Mouse (Mus musculus) layer of hippocampus, adult 8-10 months (tissue): Measurements from ENCODE around the gene Kpna7. TPM values are rescaled to one million over a fixed set of nuclear protein-coding genes. Genes with fewer than 3 reads are reported as not detected.
"Not testable (repeated sequence)": the region's sequence is repeated elsewhere in the genome, so short reads cannot be mapped to it uniquely, and the experiment has no call there.

Experiments used
- DNase-seq, 2 experiments: peaks; one replicate each; pipeline ENCODE4 v3.0.0; 2022; ENCODE audit warnings: low spot score in 2 of 2
- total RNA-seq, 4 experiments: library from RNA; stranded (reverse); gene quantifications; 2 replicates each; pipeline ENCODE4 v1.2.4; 2022

Kpna7 gene
- total RNA-seq = not detected

- peak; percentile 79 to 85 for DNase-seq
Measured at GRCm38 (mm10) chr5:145083632-145084451, at the start of gene Kpna7, which contains the start of gene Arpc1a. Gene Kpna7, minus strand, starts transcription at chr5:145084030. Gene Arpc1a, plus strand, starts transcription at chr5:145083830.

DNA sequence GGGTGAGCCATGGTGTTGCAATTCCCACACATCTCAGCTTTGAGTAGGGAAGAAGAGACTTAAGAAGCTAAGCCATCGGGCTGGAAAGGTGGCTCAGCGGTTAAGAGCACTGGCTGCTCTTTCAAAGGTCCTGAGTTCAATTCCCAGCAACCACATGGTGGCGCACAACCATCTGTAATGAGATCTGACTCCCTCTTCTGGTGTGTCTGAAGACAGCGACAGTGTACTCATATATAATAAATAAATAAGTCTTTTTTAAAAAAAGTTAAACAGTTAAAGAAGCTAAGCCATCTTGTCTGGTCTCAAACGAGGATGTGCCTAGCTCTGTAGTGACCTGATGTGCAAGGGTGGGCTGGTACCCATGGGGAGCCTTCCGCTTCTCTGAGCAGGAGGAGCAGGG, 49.4 kb upstream of the Kpna7 start:
- not testable (repeated sequence) for DNase-seq

- no peak for DNase-seq
Measured at GRCm38 (mm10) chr5:145130995-145131394, 47.2 kb upstream of the Kpna7 start.

- peak; percentile 60 to 75 for DNase-seq
Measured at GRCm38 (mm10) chr5:145130191-145130590, 46.4 kb upstream of the Kpna7 start.

- DNase-seq = not testable (repeated sequence)
Measured at GRCm38 (mm10) chr5:145129773-145130172, 45.9 kb upstream of the Kpna7 start.

DNA sequence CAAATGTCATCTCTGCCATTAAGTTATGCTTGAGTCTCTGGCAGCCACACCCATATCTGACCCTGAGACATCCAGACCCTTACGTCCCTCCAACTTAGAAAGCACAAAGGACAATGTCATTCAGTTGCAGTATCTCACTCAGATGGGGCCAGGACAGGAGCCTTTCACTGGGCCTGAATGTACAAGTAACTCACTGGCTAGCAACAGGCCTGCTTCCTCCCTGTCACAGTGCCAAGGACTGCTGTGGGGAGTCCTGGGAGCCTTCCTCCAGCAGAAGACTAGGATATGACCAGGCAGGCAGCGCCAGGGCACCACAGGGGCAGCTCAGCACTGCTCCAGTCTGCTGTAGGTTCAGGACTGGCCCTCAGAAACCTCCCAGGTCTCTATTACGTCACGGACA, 45.3 kb upstream of the Kpna7 start:
- DNase-seq = no peak

DNA sequence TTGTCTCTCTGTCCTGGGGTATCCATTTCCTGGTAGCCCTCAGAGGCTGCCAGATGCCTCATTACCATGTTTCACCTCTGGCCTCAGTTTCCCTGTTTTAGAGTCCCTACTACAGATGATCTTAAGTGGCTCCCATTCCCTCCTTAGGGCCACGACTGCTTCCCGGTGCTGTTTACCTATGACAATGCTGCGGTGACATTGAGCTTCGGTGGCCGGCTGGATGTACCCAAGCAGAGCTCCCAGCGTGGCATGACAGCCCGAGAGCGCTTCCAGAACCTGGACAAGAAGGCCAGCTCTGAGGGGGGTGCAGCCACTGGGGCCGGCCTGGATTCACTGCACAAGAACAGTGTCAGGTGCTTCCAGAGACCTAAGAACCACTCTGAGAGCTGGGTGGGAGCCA, 42.8 kb upstream of the Kpna7 start:
- DNase-seq = no peak

- no peak for DNase-seq
Measured at GRCm38 (mm10) chr5:145123396-145123795, 39.6 kb upstream of the Kpna7 start.

DNA sequence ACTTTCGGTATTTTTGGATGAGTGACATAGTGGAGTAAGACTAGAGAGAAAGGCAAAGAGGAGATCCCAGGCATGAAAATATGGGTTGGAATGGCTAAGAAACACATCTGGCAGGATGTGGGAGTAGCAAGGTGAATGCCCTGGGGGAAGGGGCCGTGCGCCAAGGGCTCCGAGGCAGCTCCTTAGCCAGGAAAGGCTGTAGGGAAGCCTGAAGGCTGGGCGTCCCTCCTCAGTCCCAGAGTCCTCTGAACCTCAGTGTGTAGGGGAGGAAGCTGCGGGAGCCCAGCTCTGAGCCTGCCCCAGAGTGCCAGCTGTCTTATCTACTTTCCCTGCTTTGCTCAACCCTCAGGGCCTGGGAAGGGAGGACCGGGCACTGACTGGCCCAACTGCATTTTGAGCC, 37.1 kb upstream of the Kpna7 start:
- DNase-seq = no peak

- DNase-seq = no peak
Measured at GRCm38 (mm10) chr5:145119385-145119784, 35.6 kb upstream of the Kpna7 start.

- no peak for DNase-seq
Measured at GRCm38 (mm10) chr5:145118461-145118860, 34.6 kb upstream of the Kpna7 start.

DNA sequence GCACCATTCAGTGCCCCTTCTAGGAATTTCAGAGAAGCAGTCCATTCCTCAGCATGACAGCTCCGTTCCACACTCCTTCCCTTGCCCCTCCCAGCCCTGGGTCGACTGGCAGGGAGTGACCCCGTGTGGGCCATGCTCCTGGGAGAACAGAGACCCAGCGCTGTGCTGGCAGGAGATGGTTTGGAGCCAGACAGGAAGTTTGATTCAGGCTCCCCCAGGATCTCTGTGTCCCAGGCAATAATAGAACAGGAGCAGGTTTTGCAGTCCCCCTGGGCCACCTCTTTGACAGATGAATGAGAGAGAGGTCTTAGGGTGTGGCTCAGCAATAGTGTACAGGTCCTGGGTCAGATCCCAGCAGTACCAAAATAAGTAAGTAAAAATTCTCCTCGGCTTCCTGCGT, 34.2 kb upstream of the Kpna7 start:
- no peak for DNase-seq

DNA sequence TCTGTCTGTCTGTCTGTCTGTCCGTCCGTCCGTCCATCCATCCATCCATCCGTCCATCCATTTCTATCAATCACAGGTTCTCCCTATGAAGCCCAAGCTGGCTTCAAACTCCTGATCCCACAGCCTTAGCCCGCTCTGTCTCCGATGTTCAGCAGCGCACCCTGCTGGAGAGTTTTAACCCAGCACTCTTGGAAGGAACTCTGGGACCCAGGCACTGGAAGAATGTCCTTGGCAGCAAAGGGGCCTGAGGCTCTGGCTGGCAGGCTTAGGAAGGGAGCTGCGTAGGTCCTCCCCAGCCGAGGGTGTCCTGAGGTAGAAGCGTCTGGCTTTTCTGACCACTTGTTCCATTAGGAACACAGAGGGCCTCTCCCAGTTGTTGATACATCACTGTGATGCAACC, 33.1 kb upstream of the Kpna7 start:
- DNase-seq = peak in 1 of 2 experiments; percentile 55

GRCm38 (mm10) chr5:145116316-145116715, 32.5 kb upstream of the Kpna7 start:
- DNase-seq = no peak

- no peak for DNase-seq
Measured at GRCm38 (mm10) chr5:145115736-145116135, 31.9 kb upstream of the Kpna7 start.

DNA sequence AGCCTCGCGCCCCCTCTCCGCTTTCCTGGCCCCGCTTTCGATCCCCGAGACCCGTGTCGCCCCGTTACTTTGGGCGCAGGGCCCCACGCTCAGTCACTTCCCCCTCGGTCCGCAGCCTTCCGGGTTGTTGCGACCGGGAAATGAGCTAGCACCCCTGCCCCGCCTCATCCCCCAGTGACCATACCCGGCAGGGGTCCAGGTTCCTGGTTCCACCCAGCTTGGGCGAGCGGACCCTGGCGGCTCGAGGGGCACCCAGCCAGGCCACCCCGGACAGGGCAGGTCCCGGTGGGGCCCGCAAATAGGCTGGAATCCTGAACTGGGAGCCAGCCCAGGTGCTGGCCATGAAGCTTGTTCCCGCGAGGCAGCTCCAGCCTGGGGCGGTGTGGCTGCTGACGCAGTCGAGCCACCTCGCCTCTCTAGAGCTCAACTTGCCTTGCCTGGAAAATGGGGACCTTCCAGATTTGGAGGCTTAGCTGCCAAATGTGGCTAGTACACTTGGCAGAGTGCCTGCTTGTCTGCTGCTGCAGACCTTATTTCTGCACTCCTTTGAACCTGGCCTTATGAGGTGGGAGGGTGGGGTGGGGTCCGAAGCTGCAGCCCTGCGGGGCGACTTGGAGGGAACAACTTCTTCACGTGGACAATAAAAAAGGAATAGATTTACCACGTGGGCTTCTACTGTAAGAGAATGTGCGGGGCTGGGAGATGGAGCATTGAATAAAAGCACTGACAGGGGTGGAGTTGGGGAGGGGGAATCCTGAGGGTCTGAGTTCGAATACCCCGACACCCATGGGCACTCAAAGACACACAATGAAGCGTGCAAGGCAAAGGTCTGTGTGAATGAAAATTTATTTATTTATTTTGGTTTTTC, 31.0 kb upstream of the Kpna7 start:
- DNase-seq = no peak

DNA sequence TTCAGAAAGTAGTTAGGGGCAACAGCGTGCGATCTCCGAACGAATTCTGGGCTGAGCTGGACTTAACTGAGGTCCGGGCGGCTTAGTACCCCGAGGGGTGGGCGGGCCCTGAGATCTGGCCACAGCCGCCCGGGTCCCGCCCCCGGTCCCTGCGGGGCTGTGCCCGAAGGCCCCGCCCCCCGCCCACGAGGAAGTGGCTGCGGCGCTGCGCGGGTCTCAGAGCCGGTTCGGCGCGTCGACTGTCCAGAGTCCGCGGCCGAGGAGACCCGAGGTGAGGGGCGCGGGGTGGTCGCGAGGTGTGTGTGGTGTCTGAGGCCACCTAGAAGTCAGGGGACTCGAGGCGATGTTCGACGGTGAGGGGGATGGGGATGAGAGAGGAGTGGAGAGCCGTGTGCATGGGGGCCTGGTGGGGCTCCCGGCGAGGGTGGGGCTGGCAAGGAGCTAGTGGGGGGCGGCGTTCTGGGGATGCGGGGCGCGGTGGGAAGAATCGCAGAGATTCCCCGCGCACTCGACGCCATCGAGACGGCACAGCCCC, 30.3 kb upstream of the Kpna7 start, which contains the start of gene Arpc1b:
Arpc1b (plus strand) TSS at position 145 of the 535 bp plus-strand sequence.
- DNase-seq = no peak

- no peak for DNase-seq
Measured at GRCm38 (mm10) chr5:145113416-145113815, 29.6 kb upstream of the Kpna7 start.

- no peak for DNase-seq
Measured at GRCm38 (mm10) chr5:145112566-145112965, 28.7 kb upstream of the Kpna7 start.

GRCm38 (mm10) chr5:145110401-145110800, 26.6 kb upstream of the Kpna7 start:
- DNase-seq = no peak

DNA sequence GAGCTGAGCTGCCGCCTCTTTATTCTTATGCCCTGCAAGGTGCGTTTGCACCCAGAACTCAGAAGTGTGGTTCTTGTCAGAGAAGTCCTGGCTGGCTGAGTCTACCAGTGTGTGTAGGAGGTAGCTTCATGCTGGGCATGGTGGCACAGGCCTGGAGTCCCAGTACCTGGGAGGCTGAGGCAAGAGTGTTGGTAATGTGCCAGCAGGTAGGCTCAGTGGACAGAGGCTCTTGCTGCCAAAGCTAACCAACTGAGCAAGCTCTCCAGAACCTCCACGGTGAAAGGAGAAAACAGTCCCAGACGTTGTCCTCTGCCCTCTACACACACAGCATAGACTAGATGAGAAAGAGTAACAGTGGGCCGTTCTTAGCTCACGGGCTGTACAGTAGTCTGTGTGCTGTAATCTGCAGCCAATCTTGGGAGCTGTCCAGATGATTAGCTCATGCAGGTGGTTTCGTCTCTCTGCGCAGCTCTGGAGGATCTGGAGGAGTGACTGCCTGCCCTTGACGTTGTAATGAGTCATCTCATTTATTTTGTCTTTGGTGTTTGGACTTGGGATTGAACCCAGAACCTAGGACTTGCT, 22.0 kb upstream of the Kpna7 start:
- no peak for DNase-seq

DNA sequence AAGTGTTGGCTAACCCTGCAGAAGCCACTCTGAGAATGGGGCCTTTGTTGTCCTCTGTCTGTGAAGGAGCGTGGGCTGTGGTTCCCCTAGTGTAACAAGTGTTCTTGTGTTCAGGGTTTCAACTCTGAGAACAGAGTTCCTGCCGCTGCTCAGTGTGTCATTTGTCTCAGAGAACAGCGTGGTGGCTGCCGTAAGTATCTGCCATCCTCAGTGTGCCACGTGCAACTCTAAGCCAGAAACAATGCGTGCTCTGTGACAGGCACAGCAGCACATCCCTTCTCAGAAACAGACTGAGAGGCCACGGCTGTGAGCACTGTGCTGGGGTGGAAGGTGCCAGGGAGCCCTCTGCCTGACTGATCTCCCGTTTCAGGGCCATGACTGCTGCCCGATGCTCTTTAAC, 20.5 kb upstream of the Kpna7 start:
- peak; percentile 59 to 71 for DNase-seq
